Comparison of ENCODE assay signal across 23 mouse cellular contexts in genomic region chr16:57353166-57353721, GRCm38 (mm10). TPM values are rescaled to one million over a fixed set of nuclear protein-coding genes. Genes with fewer than 3 reads are reported as not detected.
DNase-seq lines count a peak whose midpoint lies in the region; ATAC-seq and TF ChIP-seq lines count a peak whose summit lies in the region.
"Had no signal": no experiment of that assay in that cellular context is flagged by ENCODE, and none has a peak within 500 bp of the region (broad histone marks: within the 10 kb centered on the region; RNA-seq: fewer than 3 reads in every experiment).

No protein-coding gene starts in this region.

- H3K27ac ChIP-seq in forebrain, embryonic 13.5 days = no peak overlapping the region
- no peak overlapping the region for H3K27ac ChIP-seq in forebrain, embryonic 12.5 days
- H3K27ac ChIP-seq in heart, embryonic 11.5 days (ENCODE audit: low read depth, low read length) = peak overlapping the region; percentile 70
- no peak overlapping the region for H3K27ac ChIP-seq in midbrain, embryonic 15.5 days
- H3K27ac ChIP-seq in midbrain, postnatal 0 days (ENCODE audit: low read depth, low read length) = no peak overlapping the region
- 0 out of 2 replicates have a peak overlapping the region, but pooled peaks have one; percentile 17 for H3K27ac ChIP-seq in limb, embryonic 15.5 days
- H3K27ac ChIP-seq: embryonic facial prominence, embryonic 12.5 days; hindbrain, embryonic 10.5 days; liver, embryonic 14.5 days; lung, embryonic 15.5 days had no signal

- H3K27me3 ChIP-seq in forebrain, embryonic 13.5 days = no peaks in the 10 kb centered on the region
- H3K27me3 ChIP-seq in forebrain, embryonic 12.5 days = no peaks in the 10 kb centered on the region
- H3K27me3 ChIP-seq in heart, embryonic 11.5 days (ENCODE audit: control insufficient read depth, insufficient read depth, low read length) = no peaks in the 10 kb centered on the region
- H3K27me3 ChIP-seq in midbrain, embryonic 15.5 days (replicated peaks) = no peaks in the 10 kb centered on the region
- H3K27me3 ChIP-seq in midbrain, postnatal 0 days (ENCODE audit: insufficient read depth, low read length) = no peaks in the 10 kb centered on the region
- H3K27me3 ChIP-seq in limb, embryonic 15.5 days = no peaks in the 10 kb centered on the region
- H3K27me3 ChIP-seq: CH12.LX; embryonic facial prominence, embryonic 12.5 days; limb, embryonic 12.5 days; lung, embryonic 15.5 days had no signal

- WGBS in forebrain, embryonic 13.5 days = 84% methylated on average over 11 of the region's 11 CpGs
- 84% methylated on average over 11 of the region's 11 CpGs for WGBS in forebrain, embryonic 12.5 days
- WGBS in heart, embryonic 11.5 days (ENCODE audit: insufficient replicate concordance) = 57% methylated on average over 11 of the region's 11 CpGs
- 87% methylated on average over 11 of the region's 11 CpGs for WGBS in midbrain, embryonic 15.5 days
- 88% methylated on average over 11 of the region's 11 CpGs for WGBS in midbrain, postnatal 0 days
- 74% methylated on average over 11 of the region's 11 CpGs for WGBS in limb, embryonic 15.5 days

- peaks cover 8% of the 10 kb centered on the region; the same call in 1 of the 2 replicates for H3K4me1 ChIP-seq in forebrain, embryonic 13.5 days
- H3K4me1 ChIP-seq in forebrain, embryonic 12.5 days = peaks cover 19% of the 10 kb centered on the region
- H3K4me1 ChIP-seq in heart, embryonic 11.5 days (ENCODE audit: control insufficient read depth, insufficient read depth, low read length) = peaks cover 25% of the 10 kb centered on the region
- H3K4me1 ChIP-seq in midbrain, embryonic 15.5 days = no peaks in the 10 kb centered on the region
- no peaks in the 10 kb centered on the region for H3K4me1 ChIP-seq in midbrain, postnatal 0 days (ENCODE audit: insufficient read depth, low read length)
- peaks cover 11% of the 10 kb centered on the region; the same call in 1 of the 2 replicates for H3K4me1 ChIP-seq in limb, embryonic 15.5 days
- H3K4me1 ChIP-seq: lung, embryonic 15.5 days had no signal

- H3K36me3 ChIP-seq in forebrain, embryonic 13.5 days (ENCODE audit: poor library complexity, severe bottlenecking) = no peaks in the 10 kb centered on the region
- no peaks in the 10 kb centered on the region for H3K36me3 ChIP-seq in forebrain, embryonic 12.5 days (replicated peaks)
- H3K36me3 ChIP-seq in heart, embryonic 11.5 days (ENCODE audit: control insufficient read depth, insufficient read depth, low read length) = no peaks in the 10 kb centered on the region
- no peaks in the 10 kb centered on the region for H3K36me3 ChIP-seq in midbrain, embryonic 15.5 days (replicated peaks)
- no peaks in the 10 kb centered on the region for H3K36me3 ChIP-seq in midbrain, postnatal 0 days (ENCODE audit: insufficient read depth, low read length)
- no peaks in the 10 kb centered on the region for H3K36me3 ChIP-seq in limb, embryonic 15.5 days
- H3K36me3 ChIP-seq: embryonic facial prominence, embryonic 12.5 days; hindbrain, embryonic 10.5 days; limb, embryonic 12.5 days; lung, embryonic 15.5 days had no signal

- no peak overlapping the region for H3K4me3 ChIP-seq in forebrain, embryonic 13.5 days
- H3K4me3 ChIP-seq in forebrain, embryonic 12.5 days (replicated peaks) = no peak overlapping the region
- H3K4me3 ChIP-seq in heart, embryonic 11.5 days (ENCODE audit: low read depth, low read length) = no peak overlapping the region
- H3K4me3 ChIP-seq in midbrain, embryonic 15.5 days = no peak overlapping the region
- H3K4me3 ChIP-seq in midbrain, postnatal 0 days (ENCODE audit: low read depth, low read length) = no peak overlapping the region
- H3K4me3 ChIP-seq in limb, embryonic 15.5 days = no peak overlapping the region
- H3K4me3 ChIP-seq: embryonic facial prominence, embryonic 12.5 days; erythroblast, embryonic 14.5 days; hindbrain, embryonic 10.5 days; limb, embryonic 12.5 days; lung, embryonic 15.5 days had no signal

- H3K9ac ChIP-seq in forebrain, embryonic 13.5 days = no peak overlapping the region
- no peak overlapping the region for H3K9ac ChIP-seq in forebrain, embryonic 12.5 days
- H3K9ac ChIP-seq in heart, embryonic 11.5 days (ENCODE audit: low read depth, low read length) = peak overlapping the region; percentile 50; the same call in 1 of the 2 replicates
- H3K9ac ChIP-seq in midbrain, embryonic 15.5 days = no peak overlapping the region
- no peak overlapping the region for H3K9ac ChIP-seq in midbrain, postnatal 0 days (replicated peaks; ENCODE audit: low read length, poor library complexity, severe bottlenecking)
- H3K9ac ChIP-seq in limb, embryonic 15.5 days = no peak overlapping the region
- H3K9ac ChIP-seq: embryonic facial prominence, embryonic 12.5 days; forebrain, postnatal 0 days; limb, embryonic 12.5 days; liver, embryonic 14.5 days; lung, embryonic 15.5 days had no signal

- no peak for TF ChIP-seq CTCF in midbrain, postnatal 0 days (IDR thresholded peaks at IDR 0.05)

- H3K9me3 ChIP-seq in forebrain, embryonic 13.5 days (replicated peaks) = no peaks in the 10 kb centered on the region
- no peaks in the 10 kb centered on the region for H3K9me3 ChIP-seq in forebrain, embryonic 12.5 days
- no peaks in the 10 kb centered on the region for H3K9me3 ChIP-seq in heart, embryonic 11.5 days (replicated peaks; ENCODE audit: control insufficient read depth, low read length)
- H3K9me3 ChIP-seq in midbrain, embryonic 15.5 days = no peaks in the 10 kb centered on the region
- H3K9me3 ChIP-seq in midbrain, postnatal 0 days (ENCODE audit: low read length) = no peaks in the 10 kb centered on the region
- no peaks in the 10 kb centered on the region for H3K9me3 ChIP-seq in limb, embryonic 15.5 days
- H3K9me3 ChIP-seq: embryonic facial prominence, embryonic 12.5 days; hindbrain, embryonic 10.5 days; limb, embryonic 12.5 days; lung, embryonic 15.5 days had no signal

- ATAC-seq in forebrain, embryonic 13.5 days = 0 out of 2 replicates have a peak, but pooled peaks have one; percentile 8
- no peak for ATAC-seq in forebrain, embryonic 12.5 days (ENCODE audit: low FRiP score)
- no peak for ATAC-seq in heart, embryonic 11.5 days (replicated peaks; ENCODE audit: insufficient number of reproducible peaks, low FRiP score, low TSS enrichment)
- ATAC-seq in midbrain, embryonic 15.5 days (replicated peaks) = peak; percentile 4; the same call in 1 of the 2 replicates
- no peak for ATAC-seq in midbrain, postnatal 0 days (ENCODE audit: low FRiP score)
- ATAC-seq in limb, embryonic 15.5 days (ENCODE audit: insufficient number of reproducible peaks, low FRiP score, low TSS enrichment, low read depth) = no peak
- ATAC-seq: forebrain, postnatal 0 days had no signal

- no peak for DNase-seq in heart, postnatal 4 days
- no peak for DNase-seq in midbrain, postnatal 0 days (ENCODE audit: low spot score)
- DNase-seq in layer of hippocampus, postnatal 10 days (ENCODE audit: low spot score in 2 of 2) = no peak
- DNase-seq: cerebellum, adult 9-10 months; forebrain, postnatal 0 days; gastrocnemius, postnatal 10 days; kidney, adult 11 months; kidney, postnatal 10 days; lung, postnatal 4 days; right cerebral cortex, adult 18-20 months; thymus, postnatal 36 days had no signal

- H3K4me2 ChIP-seq in forebrain, embryonic 13.5 days = no peak overlapping the region
- H3K4me2 ChIP-seq in forebrain, embryonic 12.5 days = no peak overlapping the region
- H3K4me2 ChIP-seq in heart, embryonic 11.5 days = peak overlapping the region; percentile 39
- H3K4me2 ChIP-seq in midbrain, embryonic 15.5 days = no peak overlapping the region
- H3K4me2 ChIP-seq in midbrain, postnatal 0 days (ENCODE audit: low read depth, low read length, poor library complexity, severe bottlenecking) = no peak overlapping the region
- no peak overlapping the region for H3K4me2 ChIP-seq in limb, embryonic 15.5 days
- H3K4me2 ChIP-seq: embryonic facial prominence, embryonic 12.5 days; limb, embryonic 12.5 days; lung, embryonic 15.5 days had no signal

RNA-seq across cellular contexts. Expression of gene Filip1l, which starts 0.4 kb away (rescaled TPM):
- polyA plus RNA-seq in forebrain, embryonic 13.5 days (2015; fragmentation: Nextera tagmentation; extraction: Ambion mirVana) = 1.9 and 2.6 TPM in 2 replicates
- polyA plus RNA-seq in forebrain, embryonic 12.5 days (2016; fragmentation: Nextera tagmentation; extraction: Ambion mirVana) = 5.4 and 6.6 TPM in 2 replicates
- 26.0 and 26.8 TPM in 2 replicates for polyA plus RNA-seq in heart, embryonic 11.5 days (2014; fragmentation: Nextera tagmentation; extraction: Ambion mirVana)
- 10 to 100 TPM; 61.2 to 63.6 TPM for total RNA-seq in heart, postnatal 4 days (2021)
- polyA plus RNA-seq in midbrain, embryonic 15.5 days (2015; fragmentation: Nextera tagmentation; extraction: Ambion mirVana) = 1.9 and 2.5 TPM in 2 replicates
- 2.0 and 2.2 TPM in 2 replicates for total RNA-seq in midbrain, postnatal 0 days (2014; rRNA removed)
- polyA plus RNA-seq in midbrain, postnatal 0 days (2015; fragmentation: Nextera tagmentation; extraction: Ambion mirVana) = 1.6 and 1.9 TPM in 2 replicates
- 46.3 and 46.8 TPM in 2 replicates for polyA plus RNA-seq in limb, embryonic 15.5 days (2015; fragmentation: Nextera tagmentation; extraction: Ambion mirVana)
- total RNA-seq in layer of hippocampus, postnatal 10 days (2021) = 1 to 10 TPM; 4.4 to 5.5 TPM
- polyA plus RNA-seq: erythroblast, embryonic 14.5 days had no signal

Comparison
In these comparisons a context has a peak if more than half of its experiments do, and no peak if none do; other contexts are left out.
1. ATAC-seq: peak in forebrain, embryonic 13.5 days (single experiment) and midbrain, embryonic 15.5 days (single experiment); none in forebrain, embryonic 12.5 days (single experiment), heart, embryonic 11.5 days (single experiment), midbrain, postnatal 0 days (single experiment) and limb, embryonic 15.5 days (single experiment).
2. H3K27ac ChIP-seq: peak in heart, embryonic 11.5 days (single experiment) and limb, embryonic 15.5 days (single experiment); none in forebrain, embryonic 13.5 days (single experiment), forebrain, embryonic 12.5 days (single experiment), midbrain, embryonic 15.5 days (single experiment) and midbrain, postnatal 0 days (single experiment).